Mouse (Mus musculus) adrenal gland, postnatal 25 days (tissue): Measurements from ENCODE around the gene Efna2. TPM values are rescaled to one million over a fixed set of nuclear protein-coding genes. Genes with fewer than 3 reads are reported as not detected.
A peak's percentile ranks its signal among the peaks of the same experiment; 100 is the strongest.
"Not testable (repeated sequence)": the region's sequence is repeated elsewhere in the genome, so short reads cannot be mapped to it uniquely, and the experiment has no call there.

Source experiments
- DNase-seq: peaks from one replicate; pipeline ENCODE4 v3.0.0; 2021; ENCODE audit warnings: mixed read lengths
- total RNA-seq: library from RNA; stranded (reverse); gene quantifications from 2 replicates; pipeline ENCODE4 v1.2.3, GENCODE M21; 2021

Gene Efna2
- total RNA-seq, 1 experiment from 2014 or later: 5.2 TPM

DNA sequence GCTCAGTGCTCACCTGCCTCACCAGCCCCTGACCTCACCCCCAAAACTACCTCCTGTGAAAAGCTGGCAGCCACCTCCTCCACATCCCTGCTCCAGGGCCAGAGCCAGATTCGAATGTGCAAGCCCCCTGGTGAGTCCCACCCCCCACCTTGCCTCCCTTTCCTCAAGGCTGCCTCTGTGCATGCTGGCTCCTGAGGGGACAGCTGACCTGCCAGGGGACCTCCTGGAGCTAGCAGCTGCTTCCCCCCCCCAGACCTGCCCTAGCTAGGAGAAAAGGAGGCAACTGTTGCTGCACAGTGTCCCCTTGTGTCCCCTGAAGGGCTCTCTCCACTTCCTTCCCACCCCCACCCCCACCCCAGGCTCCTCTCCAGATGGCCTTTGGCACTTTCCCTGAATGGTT lies 24.0 kb upstream of the Efna2 start:
- no peak for DNase-seq

DNA sequence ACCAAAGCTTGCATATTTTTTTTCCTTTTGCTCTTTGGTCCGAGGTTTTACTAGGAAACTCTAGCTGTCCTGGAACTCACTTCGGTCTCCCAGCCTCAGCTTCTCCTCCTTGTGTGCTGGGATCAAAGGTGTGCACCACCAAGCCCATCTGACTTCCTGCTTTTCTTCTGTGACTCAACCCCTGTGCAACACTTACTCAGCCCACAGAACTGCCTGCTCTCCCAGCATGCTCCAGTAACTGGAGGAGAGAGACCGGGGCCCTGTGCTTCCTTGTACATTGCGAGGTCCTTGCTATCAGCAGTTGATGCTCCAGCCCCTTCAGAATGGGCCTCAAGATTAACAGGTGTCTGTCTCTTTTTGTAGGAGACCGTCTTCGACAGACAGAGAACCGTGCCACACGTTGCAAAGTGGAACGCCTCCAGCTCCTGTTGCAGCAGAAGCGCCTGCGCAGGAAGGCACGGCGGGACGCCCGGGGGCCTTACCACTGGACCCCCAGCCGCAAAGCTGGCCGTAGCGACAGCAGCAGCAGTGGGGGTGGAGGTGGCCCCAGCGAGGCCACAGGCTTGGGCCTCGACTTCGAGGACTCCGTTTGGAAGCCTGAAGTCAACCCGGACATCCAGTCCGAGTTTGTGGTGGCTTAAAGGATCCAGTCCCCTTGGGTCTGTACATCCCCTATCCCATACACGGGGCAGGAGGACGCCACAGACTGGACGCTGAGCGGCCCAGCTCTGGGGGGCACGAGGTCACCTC lies 23.1 kb upstream of the Efna2 start:
- no peak for DNase-seq

GRCm38 (mm10) chr10:80156752-80157053 lies 22.6 kb upstream of the Efna2 start:
- peak; percentile 17 for DNase-seq

DNA sequence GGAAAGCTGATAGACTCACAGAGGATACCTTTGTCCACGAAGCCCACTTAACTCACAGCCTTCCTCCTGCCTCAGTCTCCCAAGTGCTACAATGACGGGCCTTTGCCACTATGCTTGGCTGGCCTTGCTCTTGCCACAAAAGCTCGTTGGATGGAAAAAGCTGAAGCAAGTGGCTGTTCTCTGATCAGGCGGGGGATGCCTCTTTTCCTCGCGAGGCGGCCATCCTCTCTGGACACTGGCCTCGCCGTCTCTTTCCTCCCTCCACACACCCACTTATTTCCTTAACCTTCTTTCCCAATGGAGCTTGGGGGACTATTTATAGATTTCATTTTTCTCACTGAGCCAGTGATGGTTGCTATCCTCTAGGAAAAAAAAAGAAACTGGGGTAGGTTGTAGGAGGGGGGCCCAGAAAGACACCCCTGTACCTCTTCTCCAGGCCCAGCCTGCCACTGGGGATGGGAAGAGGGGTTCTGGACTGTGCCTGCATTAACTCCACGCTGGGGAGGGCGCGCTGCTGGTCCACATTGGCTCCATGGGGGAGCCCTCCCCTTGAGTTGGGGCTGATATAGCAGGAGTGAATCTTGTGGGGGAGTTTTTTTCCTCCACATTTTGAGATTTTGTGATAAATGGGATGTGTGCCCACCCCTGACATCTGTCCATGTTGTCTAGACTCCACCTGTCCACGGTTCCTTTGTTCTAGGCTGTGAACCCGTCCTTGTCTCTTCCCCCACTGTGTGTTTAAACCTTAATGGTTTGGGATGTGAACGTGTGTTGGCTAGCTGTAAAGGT lies 21.9 kb upstream of the Efna2 start:
- DNase-seq: no peak

- peak; percentile 58 for DNase-seq
These were observed 20.8 kb upstream of the Efna2 start for GRCm38 (mm10) chr10:80158307-80158986.

- DNase-seq: peak; percentile 51
These were observed 20.2 kb upstream of the Efna2 start for GRCm38 (mm10) chr10:80159021-80159560.

- DNase-seq: peak; percentile 99
These were observed 19.5 kb upstream of the Efna2 start for GRCm38 (mm10) chr10:80159561-80160454.

- peak; percentile 87 for DNase-seq
These were observed 18.6 kb upstream of the Efna2 start for GRCm38 (mm10) chr10:80160455-80161371.

DNA sequence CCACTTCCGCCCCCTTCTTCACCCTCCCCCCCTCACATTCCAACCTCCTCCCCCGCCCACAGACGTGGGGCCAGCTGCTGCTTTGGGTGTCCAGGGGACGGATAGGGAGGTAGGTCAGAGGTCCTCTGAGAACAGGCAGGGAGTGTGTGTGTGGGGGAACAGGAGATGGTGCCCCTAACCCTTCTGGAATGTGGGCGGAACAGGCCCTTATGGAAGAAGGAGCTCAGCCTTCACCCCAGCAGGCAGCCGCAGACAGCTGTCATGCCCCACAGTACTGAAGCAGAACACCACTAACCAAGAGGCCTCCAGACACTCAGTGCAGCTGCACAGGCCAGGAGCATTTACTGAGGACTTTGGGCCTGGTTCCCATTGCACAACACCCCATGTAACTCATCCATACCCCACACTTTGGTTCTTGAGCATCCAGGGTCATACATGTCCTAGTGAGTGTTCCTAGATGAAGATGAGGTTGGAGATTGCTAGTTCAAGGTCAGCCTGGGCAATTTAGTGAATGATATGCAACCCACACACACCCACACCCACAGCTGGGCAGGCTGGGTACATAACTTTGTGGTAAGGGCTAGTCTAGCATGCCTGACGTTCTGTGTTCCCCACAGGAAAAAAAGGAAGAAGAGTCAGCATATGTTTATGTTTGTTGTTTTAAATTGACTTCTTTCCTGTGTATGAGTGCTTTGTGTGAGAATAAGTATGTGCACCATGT lies 17.6 kb upstream of the Efna2 start:
- DNase-seq: no peak

DNA sequence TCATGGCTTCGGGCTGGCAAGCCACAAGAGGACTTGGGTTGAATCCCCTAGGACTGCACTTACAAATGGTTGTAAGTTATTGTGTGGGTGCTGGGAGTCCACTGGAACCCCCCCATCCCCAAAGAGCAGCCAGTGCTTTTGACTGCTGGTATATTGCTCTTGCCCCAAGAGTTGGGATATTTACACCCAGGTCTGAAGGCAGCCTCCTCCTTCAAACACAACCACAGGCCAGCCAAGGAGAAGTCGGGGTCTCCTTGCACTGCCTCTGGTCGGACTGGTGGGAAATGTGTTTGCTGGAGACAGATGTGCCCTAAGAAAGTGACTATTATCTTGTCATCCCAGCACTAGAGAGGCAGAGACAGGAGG lies 17.1 kb upstream of the Efna2 start:
- no peak for DNase-seq

- DNase-seq: no peak
These were observed 16.5 kb upstream of the Efna2 start for GRCm38 (mm10) chr10:80162716-80163299.

DNA sequence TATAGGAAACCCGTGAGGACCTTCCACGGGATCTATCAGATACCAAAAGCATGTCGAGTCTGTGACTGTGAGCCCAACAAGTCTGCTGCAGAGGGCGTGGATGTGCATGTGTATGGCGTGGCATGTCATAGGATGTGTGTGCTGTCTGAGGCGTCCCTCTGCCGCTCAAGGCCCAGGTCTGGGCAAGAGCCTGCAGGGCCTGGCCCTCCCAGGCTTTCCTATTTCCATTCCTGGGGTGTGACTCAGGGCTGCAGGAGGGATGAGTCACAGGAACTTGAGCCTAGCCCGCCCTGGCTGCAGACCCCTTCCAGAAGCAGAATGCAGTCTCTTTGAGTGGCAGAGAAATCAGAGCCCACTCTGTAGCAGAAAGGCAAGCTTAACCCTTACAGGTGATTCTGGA lies 15.6 kb upstream of the Efna2 start:
- peak; percentile 71 for DNase-seq

GRCm38 (mm10) chr10:80164161-80164997 lies 14.9 kb upstream of the Efna2 start:
- DNase-seq: peak; percentile 33

DNA sequence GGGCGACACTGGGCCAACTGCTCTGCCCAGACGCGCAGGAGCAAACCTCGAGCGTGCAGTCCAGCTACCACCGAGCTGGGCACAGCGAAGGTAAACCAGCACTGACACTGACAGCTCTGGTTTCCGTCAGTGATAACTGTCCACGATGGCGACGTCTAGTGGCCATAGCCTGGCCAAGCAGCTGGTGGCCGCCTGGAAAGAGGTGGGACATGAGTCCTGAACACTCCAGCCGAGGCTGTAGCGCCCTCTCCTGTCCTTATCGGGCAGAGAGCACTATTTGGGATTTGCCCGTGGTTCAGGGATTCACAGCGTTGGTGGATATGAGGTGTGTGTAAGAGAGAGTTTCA lies 14.3 kb upstream of the Efna2 start:
- peak; percentile 94 for DNase-seq

DNA sequence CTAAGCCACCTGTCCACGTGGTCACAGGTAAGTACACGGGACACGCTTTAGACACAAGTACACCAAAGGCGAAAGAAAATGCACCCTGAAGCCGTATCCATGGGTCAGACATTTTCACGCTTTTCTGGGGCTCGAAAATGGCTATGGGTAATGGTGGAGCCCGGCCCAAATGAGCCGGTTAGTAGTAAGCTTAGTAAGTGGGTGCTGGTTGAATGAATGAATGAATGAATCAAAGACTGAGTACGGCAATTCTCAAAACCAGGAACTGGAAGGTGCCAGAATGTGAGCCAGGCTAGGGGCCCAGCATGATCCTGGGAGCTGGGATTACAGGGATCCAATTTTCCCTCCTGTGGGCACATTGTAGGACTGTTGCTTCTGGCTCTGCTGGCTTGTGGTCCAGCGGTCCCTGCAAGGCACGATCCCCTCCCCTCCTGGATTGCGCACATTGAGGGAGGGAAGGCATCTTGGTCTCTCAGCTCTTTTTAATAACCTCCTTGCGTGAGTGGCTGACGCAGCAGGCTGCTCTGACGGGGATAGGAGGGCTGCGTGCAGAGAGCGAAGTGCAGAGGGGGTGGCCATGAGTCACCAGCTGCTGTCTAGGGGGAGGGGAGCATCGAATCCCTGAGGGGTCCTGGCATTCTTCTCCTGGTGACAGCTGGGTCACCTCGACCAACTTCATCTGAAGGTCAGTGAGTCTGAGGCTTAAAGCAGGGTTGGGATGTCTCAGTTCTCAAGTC lies 13.7 kb upstream of the Efna2 start, which contains the start of gene Cirbp:
Cirbp (plus strand) TSS at position 594 of the 737 bp plus-strand sequence.
- peak; percentile 59 for DNase-seq

DNA sequence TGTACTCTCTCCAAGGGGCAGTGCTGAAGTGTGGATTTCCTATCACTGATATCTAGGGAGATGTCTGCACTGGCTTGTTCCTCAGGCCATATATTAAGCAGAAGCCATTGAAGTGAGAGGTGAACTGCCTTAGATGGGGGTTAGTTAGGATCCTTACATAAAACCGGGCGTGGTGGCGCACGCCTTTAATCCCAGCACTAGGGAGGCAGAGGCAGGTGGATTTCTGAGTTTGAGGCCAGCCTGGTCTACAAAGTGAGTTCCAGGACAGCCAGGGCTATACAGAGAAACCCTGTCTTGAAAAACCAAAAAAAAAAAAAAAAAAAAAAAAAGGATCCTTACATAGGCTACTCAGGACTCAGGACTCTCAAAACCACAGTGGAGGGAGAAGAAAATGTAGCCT lies 13.1 kb upstream of the Efna2 start:
- DNase-seq: not testable (repeated sequence)

- DNase-seq: peak; percentile 97
These were observed 11.7 kb upstream of the Efna2 start for GRCm38 (mm10) chr10:80167460-80168037.
